Mouse (Mus musculus): ENCODE results near the gene Prom2.

Prom2 gene

GRCm38 (mm10) chr2:127484476-127485170, 56.6 kb downstream of the Prom2 start:
- DNase-seq (ENCODE audit: low spot score in 2 of 2): peak; percentile 42 to 55

- DNase-seq (ENCODE audit: low spot score in 2 of 2): no peak
These were observed 58.3 kb downstream of the Prom2 start for GRCm38 (mm10) chr2:127483001-127483400.

DNA sequence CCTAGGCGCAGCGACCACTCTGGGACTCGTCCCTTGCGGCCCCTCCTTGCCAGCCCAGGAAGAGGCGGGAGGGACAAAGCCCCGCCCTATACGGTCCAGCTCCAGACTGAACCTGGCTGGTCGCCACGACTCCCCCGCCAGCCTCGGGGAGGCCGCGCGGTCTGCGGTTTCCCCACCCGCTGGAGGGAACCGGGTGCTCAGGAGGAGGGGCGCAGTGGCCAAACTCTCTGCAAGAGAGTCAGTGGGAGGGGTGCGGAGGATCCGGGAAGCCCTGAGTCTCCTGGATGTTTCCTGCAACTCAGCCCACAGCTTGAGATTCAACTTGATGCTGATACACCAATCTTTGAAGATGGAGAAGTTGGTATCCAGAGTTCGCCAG, 58.7 kb downstream of the Prom2 start:
- DNase-seq (ENCODE audit: low spot score in 2 of 2): peak; percentile 61 to 75

DNA sequence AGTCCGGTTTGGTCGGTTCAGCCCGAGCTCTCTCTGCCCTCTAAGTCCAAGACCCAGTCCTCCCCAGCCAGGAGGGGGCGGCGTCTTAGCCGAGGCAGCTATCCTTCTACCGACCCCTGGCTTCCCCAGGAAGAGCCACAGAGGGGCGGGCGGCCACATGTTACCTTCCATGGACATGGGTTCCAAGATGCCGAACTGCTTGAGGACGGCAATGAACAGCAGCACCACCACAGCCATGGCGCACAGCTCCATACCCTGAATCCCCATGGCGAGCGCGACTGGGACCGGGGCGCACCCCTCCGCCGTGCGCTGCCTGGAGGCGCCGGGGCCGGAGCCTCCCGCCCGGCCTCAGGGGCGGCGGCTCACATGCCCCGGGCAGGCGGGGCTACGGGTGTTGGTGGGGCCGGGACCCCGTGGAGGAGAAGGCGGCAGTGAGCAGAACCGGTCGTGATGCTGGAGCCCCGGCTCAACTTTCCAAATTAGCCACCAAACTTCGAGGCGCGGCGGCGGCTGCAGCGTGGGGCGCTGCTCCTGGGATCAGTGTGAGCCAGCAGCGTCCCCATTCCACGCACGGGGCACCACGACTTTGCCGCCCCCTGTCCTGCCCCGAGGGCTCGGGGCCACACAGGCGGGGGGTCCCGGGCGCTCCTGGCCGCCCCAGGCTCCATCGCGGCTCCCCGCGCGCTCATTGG, 59.3 kb downstream of the Prom2 start:
- DNase-seq (ENCODE audit: low spot score in 2 of 2): peak in 1 of 2 experiments; percentile 37

- DNase-seq (ENCODE audit: low spot score in 2 of 2): no peak
These were observed 61.5 kb downstream of the Prom2 start for GRCm38 (mm10) chr2:127479763-127480162.

DNA sequence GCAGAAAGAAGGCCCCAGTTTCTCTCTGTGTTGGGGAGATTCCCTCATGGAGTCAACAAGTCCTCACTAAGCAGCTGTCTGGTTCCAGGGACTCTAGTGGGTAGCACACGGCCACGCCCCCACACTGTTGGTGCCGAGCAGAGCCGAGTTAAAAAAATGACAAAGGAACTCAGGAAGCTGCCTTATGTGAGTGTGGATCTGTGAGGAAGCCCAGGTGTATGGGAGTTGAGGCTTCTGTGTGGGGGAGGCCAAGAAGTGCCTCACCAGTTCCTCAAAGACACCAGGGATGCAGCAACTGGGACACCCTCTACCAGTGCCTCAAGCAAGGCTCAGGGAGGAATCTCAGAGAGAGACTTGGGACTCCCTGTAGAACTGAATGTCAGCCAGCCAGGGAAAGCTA, 62.1 kb downstream of the Prom2 start:
- DNase-seq (ENCODE audit: low spot score in 2 of 2): no peak

Measured in urinary bladder, adult 18-20 months (tissue).